Mouse (Mus musculus) mesoderm, embryonic 11.5 days (tissue): ENCODE measurements at regions not wholly inside any gene's neighbourhood (a gene's known extent, or its start where the extent isn't known, plus 50 kb on each side); places are given as distances from the start of the nearest gene placed in this dataset.

Experiments
- DNase-seq: peaks from one replicate; pipeline ENCODE4 v3.0.0-alpha.2; 2012; ENCODE audit warnings: low read depth, low spot score

GRCm38 (mm10) chr13:106009911-106010310, 566.5 kb downstream of the Htr1a start:
- no peak for DNase-seq

GRCm38 (mm10) chr13:106027913-106028312, 584.5 kb downstream of the Htr1a start:
- peak; percentile 1 for DNase-seq
